Mouse (Mus musculus) brown adipose tissue, adult 24 weeks (tissue): Measurements from ENCODE around the gene Spag8. TPM values are rescaled to one million over a fixed set of nuclear protein-coding genes. Genes with fewer than 3 reads are reported as not detected.

Experiments
- H3K27ac ChIP-seq: fragments of 200-500 bp; replicated peaks from 2 replicates; pipeline ENCODE4 v1.5.1; 2012; ENCODE audit warnings: low read depth, mild to moderate bottlenecking, low read length
- H3K4me1 ChIP-seq: fragments of 200-500 bp; 2 replicates; pipeline ENCODE4 v1.6.1; 2012; ENCODE audit warnings: low read length, mixed read lengths; ENCODE audit not compliant: control insufficient read depth, insufficient read depth, insufficient read length
- H3K4me3 ChIP-seq: fragments of 200-500 bp; 2 replicates; pipeline ENCODE4 v1.5.1; 2012; ENCODE audit warnings: low read depth, mild to moderate bottlenecking, low read length, moderate library complexity; ENCODE audit not compliant: insufficient read depth
- polyA plus RNA-seq: library from polyadenylated mRNA; stranded (reverse); fragments of >200 nt; gene quantifications from 2 replicates; pipeline ENCODE4 v1.2.4, GENCODE M21; 2012; ENCODE audit not compliant: missing spikeins, insufficient read depth, insufficient read length

The Spag8 gene
- polyA plus RNA-seq, 1 experiment, result not detected

DNA sequence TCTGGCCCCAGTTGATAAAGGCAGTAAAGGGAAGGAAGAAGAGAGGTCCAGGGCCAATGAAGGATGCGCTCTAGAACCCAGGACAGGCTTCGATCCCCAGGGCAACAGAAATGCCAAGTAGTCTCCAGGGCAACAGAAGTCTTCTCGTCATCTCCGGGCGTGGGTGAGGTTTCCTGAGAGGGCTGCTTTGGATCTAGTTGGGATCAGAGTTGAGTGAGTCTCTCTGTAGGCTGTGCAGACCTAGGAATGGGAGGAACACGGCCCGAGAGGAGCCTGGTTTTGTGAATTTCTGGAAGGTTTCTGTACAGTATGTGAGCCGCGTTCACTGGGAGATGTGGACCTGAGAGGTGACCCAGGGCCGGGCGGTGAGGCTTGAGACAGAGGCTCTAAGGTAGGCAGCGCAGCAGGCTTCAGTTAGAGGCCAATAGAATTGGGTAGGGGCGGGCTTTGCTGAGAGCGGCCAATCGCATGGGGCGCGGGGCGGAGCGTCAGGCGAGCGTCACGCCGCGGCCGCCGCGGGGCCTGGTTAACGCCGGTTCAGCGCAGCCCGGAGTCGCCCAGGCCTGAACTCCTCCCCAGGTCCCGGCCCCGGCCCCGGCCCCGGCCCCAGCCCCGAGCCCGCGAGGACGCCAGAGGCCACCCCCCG lies 15.5 kb upstream of the Spag8 start, which contains the start of the genes Tmem8b and Fam221b:
Tmem8b (plus strand) TSS at position 190 of the 646 bp plus-strand sequence.
Fam221b (minus strand) TSS at position 364 of the 646 bp plus-strand sequence.
- Histone ChIP-seq H3K4me1 (peaks cover 4% of the 10 kb centered on the region; the same call in 1 of the 2 replicates), H3K4me3 (peak within 1 kb of the TSS; percentile 77), H3K27ac (0 out of 2 replicates have a peak within 1 kb of the TSS, but pooled peaks have one; percentile 10)

DNA sequence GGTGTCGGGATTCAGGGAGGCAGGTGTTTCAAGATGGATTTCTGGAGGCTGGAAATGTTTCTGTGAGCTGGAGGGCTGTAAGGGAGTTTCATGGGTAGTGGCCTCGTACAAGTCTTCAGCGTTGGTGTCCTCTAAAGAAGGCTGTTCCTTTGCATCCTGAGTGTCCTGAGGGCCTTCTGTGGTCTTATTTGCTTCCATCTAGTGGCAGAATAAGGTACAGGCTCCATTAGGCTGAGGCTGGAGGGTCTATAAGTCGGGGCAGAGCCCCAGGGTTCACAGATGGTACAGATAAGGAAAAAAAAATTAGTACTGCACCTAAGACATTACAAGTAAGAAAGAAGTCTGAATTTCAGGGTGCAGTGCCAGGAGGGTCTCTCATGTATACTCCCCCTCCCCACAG lies 13.0 kb upstream of the Spag8 start:
- Histone ChIP-seq H3K4me3 (no peak overlapping the region), H3K4me1 (peaks cover 4% of the 10 kb centered on the region; the same call in 1 of the 2 replicates), H3K27ac (no peak overlapping the region)

DNA sequence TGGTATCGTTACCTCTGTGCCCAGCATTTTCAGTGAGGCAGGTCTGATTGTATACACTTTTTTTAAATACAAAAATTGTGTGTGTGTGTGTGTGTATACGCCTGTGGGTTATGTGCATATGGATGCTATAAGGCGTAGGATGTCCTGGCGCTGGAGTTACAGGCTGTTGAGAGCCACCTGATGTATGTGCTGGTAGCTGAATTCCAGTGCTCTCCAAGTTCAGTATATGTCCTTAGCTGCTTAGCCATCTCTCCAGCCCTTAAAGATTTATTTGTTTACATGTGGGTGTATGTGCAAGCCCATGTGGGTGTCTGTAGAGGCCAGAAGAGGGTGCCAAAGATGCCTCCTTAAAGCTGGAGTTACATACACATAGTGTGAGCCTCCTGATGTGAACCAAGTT lies 3.8 kb upstream of the Spag8 start:
- 0 out of 2 replicates have a peak overlapping the region, but pooled peaks have one; percentile 2 for H3K27ac ChIP-seq
- no peak overlapping the region for H3K4me3 ChIP-seq

DNA sequence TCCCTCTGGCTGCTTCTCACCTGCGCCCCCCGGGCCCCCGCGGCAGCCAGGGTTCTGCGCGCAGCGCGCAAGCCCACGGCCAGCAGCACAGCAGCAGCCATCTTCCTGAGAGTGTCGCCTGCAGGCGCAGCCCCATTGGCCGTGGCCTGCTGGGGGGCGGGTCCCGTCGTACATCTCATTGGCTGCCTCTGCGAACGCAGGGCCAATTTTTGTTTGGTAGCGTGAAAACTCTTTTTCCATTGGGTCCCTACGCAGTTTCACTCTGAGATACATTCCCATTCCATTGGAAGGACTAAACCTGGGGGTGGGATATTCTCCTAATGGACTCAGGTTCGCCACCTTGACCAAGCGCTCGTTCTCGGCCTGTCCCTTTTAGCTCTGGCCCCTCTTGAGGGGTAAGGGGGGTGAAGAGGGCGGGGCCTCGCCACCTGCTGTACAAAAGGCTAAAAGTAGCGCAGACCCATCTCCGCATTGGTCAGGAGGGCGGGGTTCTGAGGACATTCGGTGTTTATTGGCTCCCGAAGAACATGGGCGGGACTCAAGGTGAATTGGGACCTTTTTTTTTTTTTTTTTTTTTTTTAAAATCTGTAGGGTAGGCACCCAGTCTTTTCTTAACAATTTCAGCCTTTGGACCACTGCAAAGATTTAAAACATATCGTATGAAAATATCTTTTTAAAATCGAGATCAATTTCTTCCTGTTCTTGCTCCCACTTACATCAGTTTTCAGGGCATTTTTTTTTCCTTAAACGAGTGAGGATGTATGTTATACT lies 3.1 kb upstream of the Spag8 start, which contains the start of gene Hint2:
Hint2 (minus strand) TSS at position 128 of the 771 bp plus-strand sequence.
- H3K4me1 ChIP-seq, result no peaks in the 10 kb centered on the region
- H3K27ac ChIP-seq, result 0 out of 2 replicates have a peak within 1 kb of the TSS, but pooled peaks have one; percentile 2
- H3K4me3 ChIP-seq, result peak within 1 kb of the TSS; percentile 77

More for the DNA sequence above, 3.8 kb upstream of the Spag8 start:
- no peaks in the 10 kb centered on the region for H3K4me1 ChIP-seq

DNA sequence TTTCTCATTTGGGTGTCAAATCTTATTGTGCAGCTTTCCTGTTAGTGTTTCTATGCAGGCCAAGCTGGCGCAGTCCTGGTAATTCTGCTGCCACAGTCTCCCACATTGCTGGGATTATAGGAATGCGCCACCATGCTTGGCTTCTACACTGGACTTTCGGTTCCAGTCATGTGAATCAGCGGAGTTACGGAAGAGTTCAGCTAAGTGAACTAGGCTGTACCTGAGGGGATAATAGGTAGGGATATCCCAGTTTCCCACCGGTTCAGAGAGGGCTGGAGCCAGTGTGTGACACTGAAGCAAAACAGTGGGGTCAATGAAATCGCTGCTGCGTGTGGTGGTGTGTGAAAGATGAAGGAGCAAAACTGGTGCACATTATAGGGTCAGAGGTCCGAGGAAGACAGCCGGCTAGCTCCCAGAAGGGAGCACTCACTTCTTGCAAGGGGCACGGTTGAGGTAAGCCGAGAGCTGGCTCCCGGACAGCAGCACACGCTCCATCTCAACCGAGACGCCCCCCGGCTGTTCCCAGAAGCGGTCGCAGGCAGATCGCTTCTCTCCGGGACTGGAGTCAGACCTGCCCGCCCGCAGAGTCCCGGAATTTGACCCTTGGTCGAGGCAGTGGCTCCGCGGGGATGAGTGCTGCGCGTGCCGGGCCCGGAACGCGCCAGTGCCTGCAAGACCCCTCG lies 2.4 kb upstream of the Spag8 start:
- H3K27ac ChIP-seq, result no peak overlapping the region
- H3K4me1 ChIP-seq, result no peaks in the 10 kb centered on the region
- peak overlapping the region; percentile 77 for H3K4me3 ChIP-seq

DNA sequence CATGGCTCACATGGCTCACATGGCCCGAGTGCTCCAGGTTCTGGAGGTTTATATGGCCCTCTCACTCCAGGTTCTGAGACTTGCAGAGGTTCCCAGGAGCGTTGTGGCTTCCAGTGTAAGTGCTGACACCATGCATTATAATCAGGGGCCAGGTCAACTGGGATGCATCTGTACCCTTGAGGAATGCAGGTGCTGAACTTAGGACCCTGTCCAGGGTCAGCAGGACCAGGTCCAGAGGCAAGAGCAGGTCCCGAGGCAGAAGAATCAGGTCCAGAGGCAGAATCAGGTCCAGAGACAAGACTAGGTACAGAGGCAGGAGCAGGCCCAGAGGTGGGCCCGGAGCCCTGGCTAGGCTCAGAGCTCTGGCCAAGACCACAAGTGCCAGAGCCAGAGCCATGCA lies 668 bp downstream of the Spag8 start:
- H3K4me3 ChIP-seq, result no peak overlapping the region
- H3K27ac ChIP-seq, result no peak overlapping the region
- H3K4me1 ChIP-seq, result no peaks in the 10 kb centered on the region

DNA sequence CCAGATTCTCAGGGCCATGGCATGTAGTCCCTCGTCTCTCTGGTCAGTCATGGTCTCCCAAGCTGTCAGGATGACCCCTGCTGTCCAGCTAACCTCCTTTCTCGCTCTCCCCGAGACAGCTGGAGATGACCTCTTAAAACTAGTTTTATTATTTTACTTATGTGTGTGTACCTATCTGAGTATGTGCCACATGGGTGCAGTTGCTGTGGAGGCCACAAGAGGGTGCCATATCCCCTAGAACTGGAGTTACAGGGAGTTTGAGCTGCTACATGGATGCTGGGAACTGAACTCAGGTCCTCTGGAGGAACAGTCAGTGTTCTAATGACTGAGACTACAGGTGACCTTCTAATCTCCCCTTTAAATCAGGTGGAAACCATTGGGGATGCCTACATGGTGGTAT lies 3.6 kb downstream of the Spag8 start:
- H3K4me3 ChIP-seq, result no peak overlapping the region
- H3K4me1 ChIP-seq, result no peaks in the 10 kb centered on the region
- no peak overlapping the region for H3K27ac ChIP-seq

DNA sequence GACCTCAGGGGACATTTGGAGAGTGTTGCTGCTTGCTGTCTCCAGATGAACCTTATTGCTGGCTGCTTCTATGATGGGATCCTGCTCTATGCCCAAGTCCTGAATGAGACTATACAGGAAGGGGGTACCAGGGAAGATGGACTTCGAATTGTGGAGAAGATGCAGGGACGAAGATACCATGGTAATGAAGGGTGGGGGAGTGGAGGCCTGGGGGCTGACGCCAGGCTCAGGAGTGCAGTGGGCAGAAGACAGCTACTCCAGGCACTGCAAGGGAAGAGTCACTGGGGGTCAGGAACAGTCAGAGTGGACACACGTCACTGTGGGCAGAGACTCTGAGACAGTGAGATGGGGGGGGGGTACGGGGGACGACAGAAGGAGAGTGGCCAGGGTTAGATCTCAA lies 12.9 kb downstream of the Spag8 start:
- H3K4me1 ChIP-seq, result no peaks in the 10 kb centered on the region
- H3K4me3 ChIP-seq, result no peak overlapping the region
- no peak overlapping the region for H3K27ac ChIP-seq

DNA sequence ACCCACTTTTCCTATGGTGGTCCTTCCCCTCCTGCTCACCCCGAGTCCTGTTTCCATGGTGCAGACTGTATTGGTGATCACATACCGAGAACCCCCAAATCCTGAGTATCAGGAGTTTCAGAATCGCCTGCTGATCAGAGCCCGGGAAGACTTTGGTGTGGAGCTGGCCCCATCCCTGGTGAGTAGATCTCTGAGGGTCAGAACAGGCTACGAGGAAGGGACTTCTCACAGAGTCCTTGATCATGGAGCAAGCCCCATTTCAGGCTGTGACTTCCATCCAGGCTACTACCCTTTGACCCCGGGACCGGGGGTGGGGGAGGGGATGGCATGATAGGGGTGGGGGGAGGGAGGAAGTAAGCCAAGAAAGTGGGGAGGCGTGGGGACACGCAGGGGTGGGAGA lies 13.3 kb downstream of the Spag8 start:
- Histone ChIP-seq H3K27ac (no peak overlapping the region), H3K4me3 (no peak overlapping the region), H3K4me1 (no peaks in the 10 kb centered on the region)

DNA sequence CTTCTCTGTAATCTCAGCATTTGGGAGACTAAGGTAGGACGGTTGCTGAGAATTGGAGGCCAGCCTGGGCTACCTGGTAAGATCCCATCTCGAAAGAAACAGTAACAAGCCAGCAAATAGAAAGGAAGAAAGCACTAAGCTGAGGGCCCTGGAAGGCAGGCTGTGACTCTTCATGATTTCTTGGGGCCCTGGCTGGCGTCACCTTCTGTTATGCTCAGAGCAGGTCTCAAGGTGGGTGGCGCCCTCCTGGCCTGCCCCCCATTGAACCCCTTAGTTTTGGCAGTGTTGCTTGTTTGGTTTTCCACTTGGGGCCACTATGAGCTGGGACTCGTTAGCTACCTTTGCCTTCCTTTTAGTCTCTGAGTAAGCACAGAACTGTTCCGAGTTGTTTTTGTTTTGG lies 16.6 kb downstream of the Spag8 start:
- Histone ChIP-seq H3K27ac (no peak overlapping the region), H3K4me3 (no peak overlapping the region), H3K4me1 (peaks cover 9% of the 10 kb centered on the region)

DNA sequence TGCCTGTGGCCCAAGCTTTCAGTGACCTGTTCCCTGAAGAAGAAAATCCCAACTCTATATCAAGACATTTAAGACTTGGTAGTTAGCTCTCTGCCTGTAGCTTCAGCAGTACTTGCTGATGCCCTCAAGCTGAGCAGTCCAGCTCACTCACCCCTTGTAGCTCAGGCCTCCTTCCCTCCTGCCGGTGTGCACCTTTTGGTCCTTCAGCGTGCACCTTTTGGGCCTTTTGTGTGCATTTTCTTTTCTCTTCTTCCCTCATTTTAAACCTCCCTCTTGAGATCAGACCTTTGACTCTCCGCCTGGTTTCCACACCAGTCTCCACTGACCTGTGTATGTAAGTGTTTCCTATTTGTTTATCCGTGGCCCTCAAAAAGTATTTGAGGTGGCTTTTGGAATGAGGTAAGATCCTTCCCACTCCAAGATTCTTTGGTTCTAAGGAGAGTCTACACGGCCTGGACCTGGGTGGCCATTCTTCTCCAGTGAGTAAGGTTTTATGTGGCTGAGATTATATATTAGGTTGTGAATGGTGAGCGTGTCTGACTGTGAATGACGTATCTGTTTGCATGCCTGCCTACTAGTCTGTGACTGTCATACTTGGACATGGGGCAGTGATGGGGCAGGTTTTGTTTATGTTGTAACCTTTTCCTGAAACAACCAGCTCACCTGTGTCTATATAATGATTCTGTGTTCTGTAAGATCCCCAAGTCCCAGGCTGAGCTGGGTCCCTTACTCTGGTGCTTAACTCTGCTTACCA lies 18.6 kb downstream of the Spag8 start:
- Histone ChIP-seq H3K27ac (no peak overlapping the region), H3K4me1 (peaks cover 9% of the 10 kb centered on the region), H3K4me3 (no peak overlapping the region)

DNA sequence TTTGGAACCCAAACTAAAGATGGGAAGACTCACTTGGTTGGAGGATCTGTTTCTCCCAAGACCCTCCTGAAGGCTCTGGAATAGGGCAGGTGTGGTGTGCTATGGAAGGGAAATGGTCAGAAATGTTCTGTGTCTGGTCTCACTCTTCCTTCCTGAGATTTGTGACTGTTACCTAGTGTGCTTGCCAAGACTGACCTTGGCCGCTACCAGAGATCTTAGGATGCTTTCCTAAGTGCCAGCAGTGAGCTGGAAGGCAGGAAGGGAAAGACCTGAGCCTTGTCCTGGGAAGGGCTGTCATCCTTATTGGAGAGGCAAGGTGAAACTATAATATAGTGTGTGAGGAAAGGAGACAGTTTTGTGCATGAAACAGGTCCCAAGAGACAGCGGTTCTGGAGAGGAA lies 19.7 kb downstream of the Spag8 start:
- Histone ChIP-seq H3K4me3 (no peak overlapping the region), H3K27ac (no peak overlapping the region), H3K4me1 (peaks cover 9% of the 10 kb centered on the region)

DNA sequence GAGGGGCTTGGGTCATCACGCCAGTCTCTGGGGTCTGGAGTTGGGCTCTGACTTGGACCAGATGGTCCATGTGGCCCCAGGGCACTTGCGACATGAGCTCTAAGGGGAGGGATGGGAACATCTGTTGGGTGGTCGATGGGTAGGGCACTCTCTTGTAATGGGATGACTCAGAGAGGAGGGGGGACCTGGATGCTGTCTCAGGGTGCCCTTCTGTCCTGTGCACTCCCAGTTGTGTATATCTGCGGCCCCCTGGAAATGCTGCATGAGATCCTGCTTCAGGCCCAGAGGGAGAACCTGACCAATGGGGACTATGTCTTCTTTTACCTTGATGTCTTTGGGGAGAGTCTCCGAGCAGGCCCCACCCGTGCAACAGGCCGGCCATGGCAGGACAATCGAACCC lies 20.1 kb downstream of the Spag8 start:
- Histone ChIP-seq H3K27ac (no peak overlapping the region), H3K4me1 (peaks cover 9% of the 10 kb centered on the region), H3K4me3 (peak overlapping the region; percentile 69; the same call in 1 of the 2 replicates)

DNA sequence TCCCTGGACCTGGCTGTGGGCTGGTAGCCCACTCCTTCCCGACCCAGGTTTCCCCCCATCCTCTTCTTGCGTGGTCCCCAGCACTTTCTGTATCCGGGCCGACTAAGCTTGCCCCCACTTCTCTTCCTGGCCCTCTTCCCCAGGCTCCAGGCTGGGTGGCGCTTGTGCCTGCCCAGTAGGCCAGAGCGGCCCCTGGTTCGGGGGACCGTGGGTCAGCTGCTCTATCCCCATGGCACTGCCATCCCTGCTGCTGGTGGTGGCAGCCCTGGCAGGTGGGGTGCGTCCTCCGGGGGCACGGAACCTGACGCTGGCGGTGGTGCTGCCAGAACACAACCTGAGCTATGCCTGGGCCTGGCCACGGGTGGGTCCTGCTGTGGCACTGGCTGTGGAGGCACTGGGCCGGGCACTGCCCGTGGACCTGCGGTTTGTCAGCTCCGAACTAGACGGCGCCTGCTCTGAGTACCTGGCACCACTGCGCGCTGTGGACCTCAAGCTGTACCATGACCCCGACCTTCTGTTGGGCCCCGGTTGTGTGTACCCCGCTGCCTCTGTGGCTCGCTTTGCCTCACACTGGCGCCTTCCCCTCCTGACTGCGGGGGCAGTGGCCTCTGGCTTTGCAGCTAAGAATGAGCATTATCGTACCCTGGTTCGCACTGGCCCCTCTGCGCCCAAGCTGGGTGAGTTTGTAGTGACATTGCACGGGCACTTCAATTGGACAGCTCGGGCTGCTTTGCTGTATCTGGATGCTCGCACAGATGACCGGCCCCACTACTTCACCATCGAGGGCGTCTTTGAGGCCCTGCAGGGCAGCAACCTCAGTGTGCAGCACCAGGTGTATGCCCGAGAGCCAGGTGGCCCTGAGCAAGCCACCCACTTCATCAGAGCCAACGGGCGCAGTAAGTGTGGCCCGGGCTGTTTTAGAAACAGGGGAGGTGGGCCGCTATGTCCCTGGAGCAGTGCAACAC lies 21.2 kb downstream of the Spag8 start:
- peaks cover 9% of the 10 kb centered on the region for H3K4me1 ChIP-seq
- H3K27ac ChIP-seq, result peak overlapping the region; percentile 62
- peak overlapping the region; percentile 69 for H3K4me3 ChIP-seq
